Mouse (Mus musculus): ENCODE measurements around the gene D7Ertd443e.

The D7Ertd443e gene

DNA sequence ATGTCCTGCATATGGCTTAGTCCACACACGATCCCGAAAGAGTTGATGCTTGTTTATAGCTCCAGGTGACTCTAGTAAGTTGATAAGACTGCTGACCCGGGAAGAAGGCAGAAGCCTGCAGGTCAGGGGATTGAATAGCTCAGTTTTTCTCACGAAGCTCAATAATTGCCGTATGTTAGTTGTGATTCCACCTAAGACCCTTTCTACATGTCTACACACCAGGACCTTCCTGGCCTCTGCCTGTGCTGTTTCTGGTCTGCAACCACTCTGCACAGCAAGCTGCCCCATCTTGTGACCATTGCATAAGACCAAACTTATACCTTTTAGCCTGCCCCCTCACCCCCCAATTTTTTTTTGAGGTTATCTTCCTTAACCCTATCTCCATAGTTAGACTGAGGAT is 96.3 kb downstream of the D7Ertd443e start:
- DNase-seq (ENCODE audit: low read depth, low spot score): no peak

DNA sequence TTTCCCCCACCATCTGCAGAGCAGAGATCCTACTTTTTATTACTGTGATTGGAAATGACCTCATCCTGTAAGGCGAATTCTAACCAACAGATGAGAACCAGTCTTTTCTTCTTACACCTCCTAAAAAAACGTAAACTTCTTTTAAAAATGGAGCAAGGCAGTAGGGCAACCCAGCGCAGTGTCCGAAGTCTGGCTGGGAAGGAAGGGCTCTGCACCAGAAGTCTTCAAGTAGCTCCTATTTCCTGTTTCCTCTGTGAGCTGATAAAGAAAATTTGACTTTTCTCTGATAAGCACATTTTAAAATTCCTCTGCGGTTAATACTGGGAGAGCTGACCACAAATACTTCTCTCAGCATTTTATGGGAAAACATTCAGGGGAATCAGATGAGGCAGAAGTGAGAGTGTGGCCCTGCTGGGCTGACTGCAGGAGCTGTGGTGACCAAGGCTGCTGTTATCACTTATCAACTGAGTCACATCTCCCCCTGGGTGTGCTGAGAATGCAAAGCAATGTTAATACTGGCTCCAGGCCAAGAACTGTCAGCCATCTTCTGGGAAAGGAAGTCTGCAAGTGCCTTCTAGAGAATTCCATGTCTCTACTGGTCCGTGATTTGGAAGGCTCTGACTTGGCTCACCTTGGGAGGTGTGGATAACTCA is 97.8 kb downstream of the D7Ertd443e start:
- DNase-seq (ENCODE audit: low read depth, low spot score): peak; percentile 41

DNA sequence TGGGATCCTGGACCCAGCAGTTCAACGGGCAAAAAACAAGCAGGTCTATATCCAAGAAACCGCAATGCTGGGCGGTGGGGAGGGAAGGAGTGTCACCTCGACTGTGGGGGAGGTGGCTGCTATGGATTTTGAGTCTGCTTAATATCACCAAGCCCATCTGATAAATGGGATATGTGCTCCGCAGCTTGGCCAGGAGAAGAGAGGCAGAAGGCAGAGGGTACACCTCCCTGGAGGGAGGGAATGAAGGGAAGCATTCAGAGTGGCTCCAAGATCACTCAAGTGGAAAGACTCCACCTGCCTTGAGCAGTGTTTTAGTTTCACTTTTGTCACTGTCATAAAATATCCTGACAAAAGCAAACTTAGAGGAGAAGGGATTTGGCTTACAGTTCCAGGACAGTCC is 112.5 kb downstream of the D7Ertd443e start:
- DNase-seq (ENCODE audit: low read depth, low spot score): no peak

DNA sequence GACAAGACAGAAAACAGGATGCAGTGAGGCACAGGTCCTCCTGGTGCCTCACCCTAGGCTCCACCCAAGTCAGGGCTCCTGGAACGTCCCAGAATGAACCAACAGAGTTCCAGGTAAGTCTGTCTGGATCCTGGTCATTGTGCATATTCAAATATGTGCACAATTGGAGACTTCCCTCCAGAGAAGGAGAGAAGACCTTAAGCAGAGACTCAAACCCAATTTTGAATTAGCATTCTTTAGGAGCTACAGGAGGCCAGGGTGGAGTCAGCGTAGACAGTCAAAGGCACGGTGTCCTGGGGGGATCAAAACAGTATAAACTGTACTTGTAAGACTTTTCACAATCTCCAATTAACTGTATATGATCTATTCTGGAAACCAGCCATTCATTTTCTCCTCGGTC is 113.0 kb downstream of the D7Ertd443e start:
- no peak for DNase-seq (ENCODE audit: low read depth, low spot score)

DNA sequence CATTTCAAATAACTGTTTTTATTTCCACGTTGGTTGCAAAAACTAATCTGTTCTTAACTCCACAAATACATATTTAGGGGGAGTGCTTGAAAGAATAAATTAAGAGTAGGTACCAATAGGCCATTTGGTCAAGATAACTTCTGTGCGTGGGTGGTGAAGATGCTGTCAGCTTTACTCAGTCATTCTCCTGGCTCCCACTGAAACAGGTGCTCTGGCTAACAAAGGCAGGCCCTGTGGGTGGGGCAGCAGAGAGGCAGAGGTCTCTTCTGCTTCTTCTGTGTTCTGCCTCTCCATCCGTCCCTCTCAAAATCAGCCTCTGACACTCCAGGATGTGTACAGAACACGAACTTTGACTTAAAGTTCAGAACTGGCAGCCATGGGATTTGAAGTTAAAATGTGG is 119.7 kb downstream of the D7Ertd443e start:
- no peak for DNase-seq (ENCODE audit: low read depth, low spot score)

DNA sequence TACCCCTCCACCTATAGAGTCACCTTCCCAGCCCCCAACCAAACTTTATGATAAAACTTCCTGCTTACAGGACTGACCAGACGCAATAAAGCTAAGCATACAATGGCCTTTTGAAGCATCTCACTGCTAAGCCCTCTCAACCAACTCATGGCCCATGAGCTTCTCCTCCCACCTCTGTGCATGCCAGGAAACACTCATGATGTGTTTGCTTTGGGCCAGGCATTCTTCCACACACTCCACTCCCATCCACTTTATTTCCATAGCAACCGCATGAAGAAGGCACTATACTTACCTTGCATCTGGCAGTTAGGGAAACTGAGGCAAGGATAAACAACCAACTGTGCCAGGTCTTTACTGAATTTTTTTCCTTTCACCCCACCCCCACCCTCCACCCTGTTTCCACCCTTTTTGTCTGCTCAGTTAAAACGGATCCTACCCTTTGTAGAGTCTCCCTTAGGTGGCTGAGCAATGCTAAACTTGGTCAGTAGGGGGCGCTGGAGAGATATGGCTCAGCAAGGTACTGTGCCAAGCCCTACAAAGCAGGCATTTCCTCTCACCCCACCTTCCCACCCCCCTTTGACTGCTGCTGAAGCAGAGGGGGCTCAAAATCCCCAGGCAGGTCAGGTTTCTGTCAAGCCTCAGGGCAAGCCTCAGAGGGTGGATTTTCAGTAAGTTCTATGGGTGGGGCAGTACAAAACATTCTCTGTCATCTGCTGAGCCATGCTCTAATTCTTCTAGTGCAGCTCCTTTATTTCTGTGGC is 122.1 kb downstream of the D7Ertd443e start:
- peak; percentile 77 for DNase-seq (ENCODE audit: low read depth, low spot score)

DNA sequence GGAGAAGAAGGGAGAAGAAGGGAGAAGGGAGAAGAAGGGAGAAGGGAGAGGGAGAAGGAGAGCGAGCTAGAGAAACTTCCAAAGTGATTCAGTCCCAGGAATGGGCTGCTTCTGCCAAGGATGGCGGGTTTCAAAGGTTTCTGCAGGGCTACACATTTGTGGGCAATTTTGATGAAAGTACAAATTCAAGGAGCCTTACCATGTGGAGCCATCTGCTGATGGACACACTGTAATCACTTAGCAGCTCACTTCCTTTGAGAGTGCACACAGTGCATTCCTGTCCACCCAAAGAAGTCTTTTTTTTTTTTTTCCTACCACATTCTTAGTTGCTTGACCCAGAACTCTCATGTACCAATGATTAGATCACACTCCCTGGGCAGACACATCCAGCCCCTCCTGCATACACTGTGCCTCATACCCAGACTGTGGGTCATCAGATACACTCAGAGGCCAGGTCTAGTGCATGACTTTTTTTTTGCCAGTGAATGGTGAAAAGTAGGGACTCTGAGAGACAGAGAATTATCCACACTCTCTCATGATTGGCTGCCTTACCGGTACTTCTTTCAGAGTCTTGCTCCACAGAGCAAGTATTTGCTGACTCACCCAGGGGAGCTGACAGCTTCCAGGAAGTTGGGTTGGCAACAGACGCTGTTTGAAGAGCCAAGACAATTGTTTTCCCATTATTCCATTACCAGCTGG is 124.3 kb downstream of the D7Ertd443e start:
- DNase-seq (ENCODE audit: low read depth, low spot score): no peak

DNA sequence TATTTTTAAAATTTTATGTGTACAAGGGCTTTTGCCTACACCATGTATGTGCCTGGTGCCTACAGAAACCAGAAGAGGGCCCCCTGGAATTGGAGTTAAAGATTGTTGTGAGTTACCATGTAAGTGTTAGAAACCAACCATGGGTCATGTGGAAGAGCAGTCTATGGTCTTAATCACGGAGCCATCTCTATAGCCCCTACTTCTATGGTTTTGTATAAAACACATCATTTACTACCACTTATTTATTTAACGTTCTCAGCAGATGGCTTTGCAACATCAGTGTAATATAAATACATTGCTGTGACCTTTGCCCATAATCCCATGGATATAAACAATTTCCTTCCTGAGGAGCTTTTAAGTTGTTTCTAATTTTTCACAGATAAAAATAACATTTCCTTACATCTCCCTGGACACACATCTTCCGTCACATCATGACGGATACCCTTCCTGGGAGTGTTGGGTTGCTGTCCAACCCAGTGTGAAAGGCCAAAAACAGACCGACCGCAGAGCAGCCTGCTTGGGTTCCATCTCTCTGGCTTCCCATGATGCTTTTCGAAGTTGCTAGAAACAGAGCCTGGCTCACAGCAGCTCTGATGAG is 135.1 kb downstream of the D7Ertd443e start:
- DNase-seq (ENCODE audit: low read depth, low spot score): no peak

DNA sequence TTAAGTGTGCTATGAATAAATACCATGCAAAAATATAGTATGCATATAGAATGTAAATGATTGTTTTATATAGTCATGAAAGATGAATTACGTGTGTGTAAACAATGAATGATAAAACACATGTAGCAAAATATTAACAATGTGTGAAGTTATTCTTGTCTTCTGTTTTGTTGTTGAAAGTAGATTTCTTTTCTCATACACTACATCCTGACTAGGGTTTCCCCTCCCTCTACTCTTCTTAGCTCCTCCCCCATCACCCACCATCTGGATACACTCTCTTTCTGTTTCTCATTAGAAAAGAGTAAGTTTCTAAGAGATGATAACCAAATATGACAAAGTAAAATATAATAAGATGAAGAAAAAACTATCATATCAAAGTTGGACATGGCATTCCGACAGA is 137.4 kb downstream of the D7Ertd443e start:
- no peak for DNase-seq (ENCODE audit: low read depth, low spot score)

DNA sequence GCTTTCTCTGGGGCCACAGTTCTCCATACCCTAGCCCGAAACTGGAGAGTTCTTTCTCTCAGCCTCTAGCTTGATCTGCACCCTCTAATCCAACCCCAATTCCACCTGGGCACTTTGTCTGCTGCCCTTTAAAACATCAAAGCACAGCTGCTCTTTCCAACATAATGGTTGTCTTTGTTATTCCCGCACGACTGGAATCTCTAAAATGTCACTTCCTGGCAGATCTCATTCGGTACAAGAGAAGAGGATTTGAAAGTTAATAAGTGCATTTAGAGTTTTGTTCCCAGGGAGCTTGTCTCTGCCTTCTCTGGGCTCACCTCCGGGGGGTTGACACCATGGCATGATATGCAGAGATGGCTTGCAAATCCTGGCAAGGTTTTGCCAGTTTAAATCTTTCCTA is 138.8 kb downstream of the D7Ertd443e start:
- no peak for DNase-seq (ENCODE audit: low read depth, low spot score)

DNA sequence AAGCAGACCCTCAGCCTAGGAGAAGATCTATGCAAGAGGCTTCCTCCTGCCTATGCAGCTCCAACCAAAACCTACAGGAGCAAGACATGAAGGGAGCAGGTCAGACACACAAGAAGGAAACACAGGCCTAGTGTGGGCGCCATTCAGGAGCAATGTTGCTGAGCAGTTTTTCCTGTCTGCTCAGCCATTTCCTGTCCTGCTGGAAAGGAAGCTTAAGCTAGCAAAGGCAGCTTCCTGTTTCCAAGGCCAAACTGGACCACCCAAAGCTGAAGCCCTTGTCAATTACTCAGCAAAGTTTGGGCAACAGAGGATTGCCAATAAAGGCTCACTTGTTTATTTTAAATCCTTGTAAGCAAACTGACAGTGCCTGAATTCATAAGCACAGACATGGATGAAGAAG is 142.7 kb downstream of the D7Ertd443e start:
- DNase-seq (ENCODE audit: low read depth, low spot score): no peak

DNA sequence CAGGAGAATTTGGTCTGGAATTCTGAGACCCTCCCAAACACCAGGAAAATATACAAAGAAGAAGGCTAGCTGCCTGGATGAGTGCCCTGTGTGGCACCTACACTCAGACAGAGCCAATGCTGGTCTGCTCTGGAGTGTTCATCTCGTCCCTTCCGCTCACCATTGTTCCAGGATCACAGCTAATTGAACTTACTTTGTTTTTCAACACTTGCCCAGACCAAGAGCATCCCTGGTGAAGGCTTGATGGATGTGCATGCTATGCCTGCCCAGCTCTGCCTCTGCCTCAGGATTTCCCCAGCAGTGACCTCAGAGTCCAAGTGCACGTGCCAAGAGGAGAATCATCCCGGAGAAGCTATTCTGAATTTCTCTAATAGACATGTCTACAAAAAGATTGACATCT is 144.2 kb downstream of the D7Ertd443e start:
- DNase-seq (ENCODE audit: low read depth, low spot score): no peak

DNA sequence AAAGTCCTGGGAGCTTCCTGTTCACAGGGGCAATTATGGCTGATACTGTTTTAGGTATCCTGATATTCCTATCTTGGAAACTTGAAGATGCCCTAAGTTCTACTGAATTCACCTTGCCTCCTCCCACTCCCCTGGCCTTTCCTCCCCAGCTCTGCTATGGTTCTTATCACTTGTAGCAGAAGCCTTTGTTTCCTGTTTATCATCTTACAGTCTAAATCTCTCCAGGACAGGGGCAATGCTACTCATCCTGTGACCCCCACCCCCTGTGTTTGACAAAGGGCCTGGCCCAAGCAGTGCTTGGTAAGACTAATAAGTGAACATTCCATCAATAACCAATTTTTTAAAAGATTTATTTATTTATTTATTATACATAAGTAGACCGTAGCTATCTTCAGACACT is 144.9 kb downstream of the D7Ertd443e start:
- no peak for DNase-seq (ENCODE audit: low read depth, low spot score)

DNA sequence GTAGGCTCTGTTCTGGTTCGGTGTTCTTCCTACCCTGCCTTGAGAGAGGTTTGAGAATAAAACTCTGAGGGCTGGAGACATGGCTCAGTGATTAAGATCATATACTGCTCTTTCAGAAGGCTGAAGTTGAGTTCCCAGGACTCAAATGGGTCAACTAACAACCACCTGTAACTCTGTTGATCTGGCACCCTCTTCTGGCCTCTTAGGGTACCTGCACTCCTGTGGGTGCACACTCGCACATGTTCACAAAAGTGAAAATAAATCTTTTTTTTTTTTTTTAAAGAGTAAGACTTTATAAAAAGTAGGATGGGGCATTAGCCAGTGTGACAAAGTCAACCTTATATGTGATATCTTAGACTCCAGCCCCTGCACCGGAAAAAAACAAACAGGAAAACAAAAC is 146.6 kb downstream of the D7Ertd443e start:
- DNase-seq (ENCODE audit: low read depth, low spot score): no peak

DNA sequence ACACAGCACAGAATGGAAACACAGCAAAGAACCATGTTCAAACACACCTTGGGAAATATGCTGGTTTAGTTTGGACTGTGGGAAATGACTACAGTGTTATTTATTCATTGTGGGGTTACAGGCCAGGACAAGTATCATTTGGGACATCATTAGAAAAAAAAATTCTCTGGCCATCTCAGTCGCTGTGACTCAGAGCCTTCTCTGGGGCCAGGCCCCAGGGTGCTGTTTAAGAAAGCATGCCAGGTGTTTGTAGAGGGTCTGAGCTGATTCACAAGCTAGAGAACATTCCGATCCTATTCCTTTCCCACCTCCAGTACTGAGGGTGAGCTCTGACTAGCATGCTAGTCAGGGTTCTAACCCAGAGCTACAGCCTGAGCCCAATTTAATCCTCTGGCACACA is 148.1 kb downstream of the D7Ertd443e start:
- no peak for DNase-seq (ENCODE audit: low read depth, low spot score)

DNA sequence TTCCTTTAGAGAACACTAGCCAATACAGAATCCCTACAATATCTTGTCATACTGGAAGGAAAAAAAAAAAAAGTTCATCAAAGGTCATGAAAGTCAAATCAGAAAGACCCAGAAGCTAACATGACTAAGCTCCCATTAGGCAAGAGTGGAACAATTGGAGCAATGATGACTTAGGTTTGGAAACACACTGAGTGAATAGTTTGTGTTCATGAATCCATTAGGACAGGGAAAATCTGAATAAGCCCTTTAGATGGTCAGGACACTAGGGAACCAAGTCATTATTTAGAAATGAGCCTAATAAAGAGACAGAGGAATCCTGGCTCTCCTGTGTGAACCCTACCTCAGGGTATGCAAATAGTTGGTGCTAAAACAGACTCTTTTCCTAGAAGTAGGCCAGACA is 148.7 kb downstream of the D7Ertd443e start:
- DNase-seq (ENCODE audit: low read depth, low spot score): no peak

DNA sequence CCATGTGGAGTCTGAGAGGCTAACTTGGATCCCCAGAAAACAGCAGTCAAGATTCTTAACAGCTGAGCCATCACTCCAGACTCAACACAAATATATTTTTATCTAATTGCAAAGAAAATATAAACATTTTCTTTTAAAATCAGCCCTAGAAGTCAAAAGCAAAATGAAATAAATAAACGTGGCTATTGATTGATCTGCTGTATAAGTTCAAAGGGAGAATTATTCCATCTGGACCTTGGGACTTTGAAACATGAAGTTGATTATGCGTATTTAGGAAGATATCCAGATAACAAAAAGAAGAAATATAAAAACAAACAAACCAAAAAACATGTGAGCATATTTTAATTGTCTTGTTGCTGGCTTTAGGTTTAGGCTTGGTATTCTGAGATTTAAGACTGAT is 149.9 kb downstream of the D7Ertd443e start:
- DNase-seq (ENCODE audit: low read depth, low spot score): no peak

DNA sequence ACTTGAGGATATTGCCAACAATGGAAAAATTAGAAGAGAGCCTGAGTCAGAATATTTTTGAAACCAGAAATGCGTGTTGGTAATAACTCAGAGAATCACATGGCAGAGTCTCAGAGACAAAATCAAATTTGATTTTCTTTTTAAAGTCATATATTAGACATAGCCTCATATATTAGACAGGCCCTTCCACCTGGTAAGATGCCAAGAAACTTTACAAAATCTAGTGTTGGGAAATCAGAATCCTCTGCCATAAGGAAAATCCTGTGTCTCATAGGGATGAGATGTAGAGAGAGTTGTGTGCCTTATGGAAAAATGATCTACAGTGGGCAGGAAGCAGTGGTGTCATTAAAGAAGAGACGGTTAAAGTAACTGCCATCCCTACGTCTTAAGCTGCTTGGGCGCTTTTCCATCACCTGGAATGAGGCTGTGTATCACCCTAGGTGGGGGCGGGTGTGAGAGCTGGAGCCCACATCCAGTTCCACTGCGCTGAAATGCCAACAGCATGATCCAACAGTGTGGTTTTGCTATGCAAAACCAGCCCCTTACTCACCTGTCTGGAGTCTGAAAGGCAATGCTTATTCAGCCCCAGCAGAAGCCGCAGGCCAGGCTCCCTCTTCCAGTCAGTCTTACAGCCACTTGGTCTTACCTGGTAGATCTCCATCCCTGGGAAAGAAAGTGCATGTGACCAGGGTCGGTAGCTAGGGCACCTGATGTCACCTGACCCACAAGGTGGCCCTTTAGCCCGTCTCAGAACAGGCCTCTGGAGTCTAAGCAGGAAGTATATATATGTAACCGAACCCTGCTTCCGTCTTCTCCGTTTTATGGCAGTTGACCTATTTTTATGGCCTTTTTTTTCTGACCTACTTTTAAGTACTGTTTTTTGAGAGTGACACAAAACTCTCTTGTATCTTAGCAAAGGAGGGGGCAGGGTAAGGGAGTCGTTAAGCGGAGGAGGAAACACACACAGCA is 153.8 kb downstream of the D7Ertd443e start, which contains the start of gene Adam12:
Gene Adam12, minus strand, starts transcription at position 769 of the 969 bp plus-strand sequence.
- no peak for DNase-seq (ENCODE audit: low read depth, low spot score)

DNA sequence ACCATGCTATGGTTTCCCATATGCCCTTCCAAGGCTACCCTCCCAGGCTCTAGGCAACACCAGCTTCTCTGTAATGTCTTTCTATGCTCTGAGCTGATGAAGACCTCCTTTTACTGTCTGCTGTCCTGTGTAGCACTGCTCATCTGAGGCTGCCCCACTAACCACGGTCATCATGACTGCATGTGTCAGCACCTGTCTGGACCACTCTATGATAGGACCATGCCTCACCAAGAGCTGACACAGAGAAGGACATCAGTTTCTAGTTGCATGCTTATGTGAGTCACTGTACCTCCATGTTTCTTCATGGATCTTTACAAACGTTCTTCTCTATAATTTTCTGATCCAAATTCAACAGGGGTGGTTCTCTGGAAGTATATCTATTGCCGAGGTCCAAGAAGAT is 154.8 kb downstream of the D7Ertd443e start:
- no peak for DNase-seq (ENCODE audit: low read depth, low spot score)

DNA sequence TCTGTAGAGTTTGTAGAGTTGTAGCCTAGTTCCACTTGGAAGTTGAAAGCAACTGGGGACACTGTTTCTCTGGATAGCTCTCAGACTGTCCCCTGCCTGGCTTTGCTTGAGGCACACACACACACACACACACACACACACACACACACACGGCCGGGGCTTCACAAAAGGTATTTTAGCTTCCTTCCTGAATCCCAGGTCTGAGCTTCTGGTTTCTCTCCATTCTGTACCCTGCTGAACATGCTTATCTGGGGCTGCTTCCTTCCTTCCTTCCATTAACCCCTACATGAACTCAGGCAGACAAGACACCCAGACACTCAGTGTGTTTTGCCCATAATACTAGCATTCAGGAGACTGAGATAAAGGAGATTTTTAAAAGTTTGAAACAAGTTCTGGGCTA is 155.6 kb downstream of the D7Ertd443e start:
- DNase-seq (ENCODE audit: low read depth, low spot score): no peak

DNA sequence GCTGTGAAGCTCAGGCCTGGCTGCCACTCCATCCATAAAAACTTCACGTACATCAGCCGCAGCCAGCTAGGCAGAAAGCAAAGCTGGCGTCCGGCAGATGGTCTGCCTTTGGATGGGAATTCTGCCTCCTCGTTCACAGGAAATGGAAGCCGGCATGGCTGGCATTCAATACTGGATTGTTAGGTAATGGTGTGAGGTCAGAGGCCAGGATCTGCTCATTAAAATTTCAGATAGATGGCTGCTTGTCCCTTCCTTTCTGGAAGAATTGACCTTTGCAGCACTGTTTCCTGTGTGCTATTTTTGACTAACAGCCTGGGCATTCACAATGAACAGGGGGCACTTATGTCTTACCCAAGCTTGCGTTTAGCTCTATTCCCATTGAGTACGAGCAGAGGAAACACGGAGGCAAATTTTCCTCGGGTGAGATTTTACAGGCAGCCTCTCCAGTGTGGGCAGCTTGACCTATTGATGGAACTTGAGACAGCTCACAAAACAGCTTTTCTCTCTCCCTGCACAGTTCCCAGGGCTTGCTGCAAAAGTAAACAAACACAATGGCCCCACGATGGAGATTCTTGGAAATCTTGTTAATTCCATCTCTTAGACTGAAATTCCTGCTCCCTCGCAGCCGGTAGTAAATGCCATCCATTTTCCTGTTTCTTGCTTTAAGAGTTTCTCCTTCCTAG is 157.5 kb downstream of the D7Ertd443e start:
- DNase-seq (ENCODE audit: low read depth, low spot score): peak; percentile 75
